Mouse (Mus musculus) embryonic facial prominence, embryonic 11.5 days (tissue): ENCODE measurements at regions not wholly inside any gene's neighbourhood (a gene's known extent, or its start where the extent isn't known, plus 50 kb on each side); places are given as distances from the start of the nearest gene placed in this dataset.
"Not testable (repeated sequence)": the region's sequence is repeated elsewhere in the genome, so short reads cannot be mapped to it uniquely, and the experiment has no call there.

Source experiments
- ATAC-seq: fragments of 200-750 bp; cut with Nextera tagmentation; replicated peaks from 2 replicates; pipeline ENCODE4 v1.8.0; 2017; ENCODE audit warnings: low read depth; ENCODE audit not compliant: insufficient number of reproducible peaks, low FRiP score, low TSS enrichment
- DNase-seq: peaks from one replicate; pipeline ENCODE4 v3.0.0-alpha.2; 2015; ENCODE audit warnings: low spot score
- H3K27ac ChIP-seq: fragments of 300-500 bp; sonication (generic); replicated peaks from 2 replicates; pipeline ENCODE4 v1.5.1; 2014; ENCODE audit warnings: mild to moderate bottlenecking, low read depth, low read length, control low read depth
- H3K27me3 ChIP-seq: fragments of 300-500 bp; sonication (generic); 2 replicates; pipeline ENCODE4 v1.6.1; 2014; ENCODE audit warnings: mild to moderate bottlenecking, low read length, moderate library complexity, mixed read lengths; ENCODE audit not compliant: control insufficient read depth, insufficient read depth
- H3K36me3 ChIP-seq: fragments of 300-500 bp; sonication (generic); replicated peaks from 2 replicates; pipeline ENCODE4 v1.6.1; 2014; ENCODE audit warnings: low read depth, mild to moderate bottlenecking, low read length, moderate library complexity, mixed read lengths; ENCODE audit not compliant: control insufficient read depth, insufficient read depth
- H3K4me1 ChIP-seq: fragments of 300-500 bp; sonication (generic); 2 replicates; pipeline ENCODE4 v1.6.1; 2014; ENCODE audit warnings: low read length, mixed read lengths; ENCODE audit not compliant: control insufficient read depth, insufficient read depth
- H3K4me2 ChIP-seq: fragments of 300-500 bp; sonication (generic); 2 replicates; pipeline ENCODE4 v1.6.1; 2014; ENCODE audit warnings: low read depth, mild to moderate bottlenecking, control low read depth, low read length, moderate library complexity
- H3K4me3 ChIP-seq: fragments of 300-500 bp; sonication (generic); 2 replicates; pipeline ENCODE4 v1.5.1; 2014; ENCODE audit warnings: low read depth, low read length, control low read depth
- H3K9ac ChIP-seq: fragments of 300-500 bp; sonication (generic); replicated peaks from 2 replicates; pipeline ENCODE4 v1.6.1; 2014; ENCODE audit warnings: mild to moderate bottlenecking, control low read depth, low read length
- H3K9me3 ChIP-seq: fragments of 300-500 bp; sonication (generic); replicated peaks from 2 replicates; pipeline ENCODE4 v1.6.1; 2016; ENCODE audit warnings: mild to moderate bottlenecking, low read length, inconsistent platforms, mixed read lengths; ENCODE audit not compliant: control insufficient read depth
- WGBS: fragments of 180-500 bp; shearing (Covaris S2); extraction: QIAGEN DNeasy Blood & Tissue Kit; methylation state at CpG from one replicate; pipeline ENCODE4 v1.1.7; 2014; 5-methylcytosine and 5-hydroxymethylcytosine counted together

- H3K27me3 ChIP-seq, result no peaks in the 10 kb centered on the region
- 86% methylated on average over 3 of the region's 3 CpGs for WGBS
- no peaks in the 10 kb centered on the region for H3K4me1 ChIP-seq
- no peaks in the 10 kb centered on the region for H3K9me3 ChIP-seq
- H3K27ac ChIP-seq, result no peak overlapping the region
- no peak overlapping the region for H3K4me2 ChIP-seq
- no peak overlapping the region for H3K4me3 ChIP-seq
- no peak for DNase-seq
- no peak overlapping the region for H3K9ac ChIP-seq
- no peak for ATAC-seq
- H3K36me3 ChIP-seq, result no peaks in the 10 kb centered on the region
Observed at GRCm38 (mm10) chr13:72541706-72542105, 86.9 kb upstream of the Irx2 start.

GRCm38 (mm10) chr13:72557951-72558350 lies 70.7 kb upstream of the Irx2 start:
- Histone ChIP-seq H3K36me3 (no peaks in the 10 kb centered on the region), H3K4me2 (no peak overlapping the region), H3K4me3 (no peak overlapping the region), H3K9me3 (no peaks in the 10 kb centered on the region), H3K27ac (no peak overlapping the region), H3K4me1 (no peaks in the 10 kb centered on the region), H3K9ac (no peak overlapping the region), H3K27me3 (no peaks in the 10 kb centered on the region)
- 74% methylated on average over 8 of the region's 8 CpGs for WGBS
- DNase-seq, result no peak
- ATAC-seq, result no peak

GRCm38 (mm10) chr13:72571871-72572270 lies 56.7 kb upstream of the Irx2 start:
- DNase-seq, result peak; percentile 72
- no peak overlapping the region for H3K9ac ChIP-seq
- WGBS, result 15% methylated on average over 7 of the region's 7 CpGs

GRCm38 (mm10) chr13:72572846-72573245 lies 55.8 kb upstream of the Irx2 start:
- Histone ChIP-seq H3K9ac (no peak overlapping the region), H3K27ac (no peak overlapping the region), H3K27me3 (no peaks in the 10 kb centered on the region), H3K4me3 (no peak overlapping the region), H3K36me3 (no peaks in the 10 kb centered on the region), H3K9me3 (no peaks in the 10 kb centered on the region), H3K4me2 (no peak overlapping the region), H3K4me1 (peaks cover 3% of the 10 kb centered on the region; the same call in 1 of the 2 replicates)
- ATAC-seq, result no peak
- DNase-seq, result no peak
- 38% methylated on average over 1 of the region's 1 CpGs for WGBS

More at GRCm38 (mm10) chr13:72571871-72572270, 56.7 kb upstream of the Irx2 start:
- Histone ChIP-seq H3K27ac (no peak overlapping the region), H3K36me3 (no peaks in the 10 kb centered on the region), H3K4me2 (no peak overlapping the region), H3K4me3 (no peak overlapping the region), H3K9me3 (no peaks in the 10 kb centered on the region), H3K4me1 (peaks cover 3% of the 10 kb centered on the region; the same call in 1 of the 2 replicates), H3K27me3 (no peaks in the 10 kb centered on the region)
- ATAC-seq, result no peak

GRCm38 (mm10) chr13:72574126-72574525 lies 54.5 kb upstream of the Irx2 start:
- WGBS, result 72% methylated on average over 4 of the region's 4 CpGs
- not testable (repeated sequence) for H3K4me3 ChIP-seq, H3K4me2 ChIP-seq, H3K36me3 ChIP-seq, H3K9me3 ChIP-seq, H3K4me1 ChIP-seq, ATAC-seq, DNase-seq, H3K27me3 ChIP-seq, H3K9ac ChIP-seq, H3K27ac ChIP-seq

GRCm38 (mm10) chr13:72576485-72576884 lies 52.1 kb upstream of the Irx2 start:
- no peak overlapping the region for H3K4me3 ChIP-seq
- H3K27ac ChIP-seq, result no peak overlapping the region
- H3K9me3 ChIP-seq, result no peaks in the 10 kb centered on the region
- ATAC-seq (no peak), DNase-seq (no peak)
- no peak overlapping the region for H3K4me2 ChIP-seq
- no peak overlapping the region for H3K9ac ChIP-seq
- H3K27me3 ChIP-seq, result no peaks in the 10 kb centered on the region
- WGBS, result 41% methylated on average over 6 of the region's 6 CpGs
- H3K4me1 ChIP-seq, result peaks cover 3% of the 10 kb centered on the region; the same call in 1 of the 2 replicates
- H3K36me3 ChIP-seq, result no peaks in the 10 kb centered on the region

GRCm38 (mm10) chr13:72578416-72578815 lies 50.2 kb upstream of the Irx2 start:
- Histone ChIP-seq H3K4me2 (no peak overlapping the region), H3K9me3 (no peaks in the 10 kb centered on the region), H3K9ac (no peak overlapping the region), H3K4me1 (no peaks in the 10 kb centered on the region), H3K36me3 (no peaks in the 10 kb centered on the region), H3K27me3 (no peaks in the 10 kb centered on the region), H3K27ac (no peak overlapping the region), H3K4me3 (no peak overlapping the region)
- ATAC-seq (no peak), DNase-seq (no peak)
- 88% methylated on average over 3 of the region's 3 CpGs for WGBS
